Mouse (Mus musculus) right cerebral cortex, adult 2 months (tissue): ENCODE data around the gene 1700020N01Rik.

Source experiments
- DNase-seq, 2 experiments: peaks; one replicate each; pipeline ENCODE4 v3.0.0; 2021 to 2022; ENCODE audit warnings: low spot score in 2 of 2

Gene 1700020N01Rik

DNA sequence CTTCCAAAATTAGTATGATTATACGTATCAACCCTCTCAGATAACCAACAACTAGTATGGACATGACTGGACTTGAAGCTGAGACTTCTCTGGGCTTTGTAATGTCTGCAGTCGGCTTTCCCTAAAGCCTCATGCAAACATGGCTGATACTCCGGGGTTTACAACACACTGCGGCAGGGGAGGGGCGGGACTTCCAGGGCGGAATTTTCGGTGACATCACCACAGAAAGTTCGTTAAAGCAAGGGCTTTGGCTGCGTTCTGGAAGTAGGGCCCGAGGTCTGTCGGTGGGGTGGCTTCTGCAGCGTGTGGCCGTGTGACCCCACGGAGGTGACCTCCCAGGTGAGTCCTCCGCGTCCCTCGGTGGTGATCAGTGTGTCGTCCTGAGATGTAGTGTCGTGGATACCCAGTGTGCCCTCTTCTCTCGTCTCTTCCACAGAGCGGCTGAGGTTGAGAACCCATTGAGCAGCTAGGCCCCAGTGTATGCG, at the start of gene 1700020N01Rik:
TSS of gene 1700020N01Rik (plus strand) at position 250 of the 485 bp plus-strand sequence.
- no peak for DNase-seq

DNA sequence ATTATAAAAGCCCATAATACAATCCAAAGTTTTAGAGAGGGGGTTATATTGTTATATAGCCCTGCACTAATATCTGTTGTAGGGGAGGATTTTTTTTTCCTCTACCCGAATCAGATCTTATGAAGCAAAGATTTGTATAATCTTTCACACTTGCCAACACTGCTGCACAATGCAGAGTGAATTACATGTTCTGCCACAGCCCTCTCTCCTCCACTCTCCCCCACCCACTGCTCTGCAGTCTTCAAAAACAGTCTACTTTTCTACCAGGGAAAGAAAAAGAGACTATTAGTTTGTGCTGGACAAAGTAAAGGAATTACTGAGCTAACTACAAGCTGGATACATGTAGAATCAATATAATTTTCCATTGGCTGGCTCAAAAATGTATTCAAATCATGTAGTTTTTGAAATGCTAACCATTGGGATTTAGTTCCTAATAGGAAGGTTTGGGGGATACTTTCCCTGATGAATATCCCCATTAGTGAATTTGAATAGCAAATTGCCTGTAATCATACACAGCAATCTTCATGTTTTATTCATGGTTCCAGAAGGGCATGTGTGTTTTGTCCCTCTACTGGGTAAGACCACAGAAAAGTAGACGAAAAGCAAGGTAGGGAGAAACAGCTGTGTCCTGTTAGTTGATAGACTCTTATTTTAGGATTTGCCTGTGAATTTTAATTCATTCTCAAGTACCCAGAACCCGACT, 49.2 kb upstream of the 1700020N01Rik start:
- DNase-seq = no peak

DNA sequence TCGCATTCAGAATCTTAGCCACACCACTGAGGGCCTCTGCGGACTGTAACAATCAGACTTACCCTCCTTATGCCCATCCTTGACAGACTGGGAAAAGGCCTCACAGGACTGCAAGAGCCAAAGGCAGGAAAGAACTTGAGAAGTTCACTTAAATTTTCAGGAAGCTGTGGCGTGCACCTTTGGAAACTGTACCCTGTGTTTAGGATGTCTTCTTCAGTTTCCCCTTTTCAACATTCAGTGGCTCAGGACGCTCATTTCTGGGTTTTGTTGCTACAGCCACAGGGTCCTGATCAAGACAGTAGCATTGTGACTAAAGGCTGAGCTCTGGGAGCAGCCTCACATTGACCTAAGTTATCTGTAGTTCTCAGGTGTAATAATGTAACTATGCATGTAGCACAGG, 48.2 kb upstream of the 1700020N01Rik start:
- DNase-seq = no peak

DNA sequence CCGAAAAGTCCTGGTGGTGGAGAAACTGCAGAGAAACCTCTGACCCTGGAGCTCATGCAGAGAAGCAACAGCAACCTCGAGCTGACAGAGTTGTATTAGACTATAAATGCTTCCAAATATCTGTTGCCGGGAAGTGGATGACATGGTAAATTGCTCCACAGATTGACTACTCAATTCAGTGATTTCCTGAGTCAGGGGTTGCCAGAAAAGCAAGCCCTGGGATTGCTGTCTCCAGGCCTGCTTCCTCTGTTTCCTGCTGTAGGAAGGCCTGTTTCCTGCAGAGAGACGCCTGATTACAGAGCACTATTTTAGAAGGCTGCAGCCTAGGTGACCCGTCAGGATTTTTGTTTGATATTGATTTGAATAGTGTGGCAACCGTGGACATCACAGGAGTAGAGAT, 47.5 kb upstream of the 1700020N01Rik start:
- DNase-seq = no peak

DNA sequence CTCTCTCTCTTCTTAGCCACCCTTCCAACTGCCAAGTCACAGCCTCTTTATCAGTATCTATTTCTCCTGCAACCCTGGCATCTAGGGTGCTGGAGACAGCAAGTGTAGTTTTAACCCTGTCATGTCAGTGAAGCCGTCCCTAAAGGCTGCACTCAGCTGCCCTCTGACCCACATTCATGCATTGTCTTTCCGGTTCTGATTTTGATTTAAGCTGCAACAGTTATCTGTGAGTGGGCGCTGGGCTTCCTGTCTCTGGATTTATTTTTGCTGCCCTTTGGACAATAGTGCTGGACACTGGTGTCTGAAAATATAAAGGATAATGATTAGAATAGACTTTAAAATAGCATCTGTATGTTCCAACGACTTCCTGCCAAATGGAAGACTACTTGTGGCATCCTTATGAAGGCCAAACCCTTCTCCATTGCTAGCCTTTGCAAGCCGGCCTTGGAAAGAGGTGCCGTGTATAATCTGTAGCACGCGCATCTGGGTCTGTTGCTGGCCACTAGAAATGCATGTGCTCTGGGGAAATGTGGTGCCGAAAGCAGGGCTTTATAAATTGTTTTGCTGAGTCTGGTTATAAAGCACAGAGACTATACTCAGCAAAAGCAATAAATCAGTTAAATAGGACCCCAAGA, 44.0 kb upstream of the 1700020N01Rik start:
- no peak for DNase-seq

DNA sequence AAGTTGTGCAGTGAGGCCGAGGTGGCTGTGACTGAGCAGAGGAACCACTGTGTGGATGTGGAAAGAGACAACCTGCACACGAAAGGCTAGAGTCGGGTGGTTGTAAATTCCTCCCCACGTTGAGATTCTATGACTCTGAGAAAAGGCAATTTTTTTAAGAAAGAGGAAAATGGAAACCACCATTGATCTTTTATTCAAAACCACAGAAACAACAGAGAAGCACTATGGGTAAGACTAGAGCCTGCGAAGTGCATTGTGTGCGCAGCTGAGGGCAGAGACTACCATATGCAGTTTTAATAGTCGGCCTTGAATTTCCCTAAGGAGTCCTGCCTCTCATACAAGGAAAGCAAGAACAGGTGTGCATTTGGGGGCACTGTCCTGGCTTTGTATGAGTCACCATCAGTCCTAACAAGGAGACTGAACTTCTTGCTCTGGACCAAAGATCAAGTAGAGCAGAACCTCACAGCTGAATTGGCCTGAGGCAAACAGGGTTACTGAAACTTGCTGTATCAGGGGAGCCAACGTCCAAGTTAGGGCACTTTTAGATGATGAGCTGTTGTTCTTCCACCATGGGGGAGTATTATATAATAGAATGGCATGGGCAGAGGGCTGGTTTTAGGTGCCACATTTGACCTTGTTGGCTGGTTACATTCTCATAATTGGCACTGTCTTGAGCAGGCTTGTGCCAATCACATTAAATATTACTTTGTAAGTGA, 39.8 kb upstream of the 1700020N01Rik start:
- DNase-seq = no peak

DNA sequence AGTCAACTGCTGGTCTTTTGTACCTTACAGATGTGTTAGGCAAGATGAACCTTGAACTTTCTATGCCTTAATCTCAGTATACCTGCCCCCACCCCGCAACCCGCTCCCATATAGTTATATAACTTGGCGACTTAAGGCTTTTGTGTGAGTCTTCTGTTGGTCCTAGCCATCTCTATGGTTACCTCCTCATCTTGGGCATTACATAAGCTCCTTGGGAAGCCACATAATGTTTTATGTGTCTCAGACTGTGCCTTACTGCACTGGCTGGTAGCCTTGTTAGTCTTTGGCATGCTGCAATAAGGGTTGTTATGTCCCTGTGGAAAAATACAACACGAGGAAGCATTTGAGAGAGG, 39.3 kb upstream of the 1700020N01Rik start:
- no peak for DNase-seq

DNA sequence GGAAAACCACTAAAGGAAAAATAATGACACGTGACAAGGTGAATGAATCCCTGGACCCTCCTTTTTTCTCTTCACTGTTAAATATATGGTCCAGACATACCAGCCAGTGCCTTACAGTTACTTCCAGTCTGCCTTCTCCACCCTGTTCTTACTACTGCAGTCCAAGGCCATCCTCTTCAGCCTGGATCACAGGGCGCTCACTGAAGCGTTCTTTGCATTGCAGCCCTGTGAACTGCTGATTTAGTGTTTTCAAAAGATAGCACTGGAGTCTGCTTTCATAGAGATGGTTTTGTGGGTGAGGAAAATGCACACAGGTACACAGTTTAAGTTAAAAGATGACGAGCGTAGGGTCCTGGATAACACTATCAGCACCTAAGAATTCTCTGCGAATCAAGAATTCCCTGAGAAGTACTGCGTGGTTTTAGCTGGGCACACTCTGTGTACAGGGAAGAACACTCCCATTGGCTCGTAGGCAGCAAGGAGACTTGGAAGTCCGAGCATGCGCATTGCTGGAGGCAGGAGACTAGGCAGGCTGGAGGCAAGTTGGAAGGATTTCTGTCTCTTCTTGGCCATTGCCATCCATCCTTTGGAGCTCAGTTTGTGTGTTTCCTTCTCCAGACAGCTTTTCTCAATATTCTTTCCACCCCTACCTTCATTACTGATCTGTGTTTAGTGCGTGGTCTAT, 37.9 kb upstream of the 1700020N01Rik start:
- DNase-seq = no peak

DNA sequence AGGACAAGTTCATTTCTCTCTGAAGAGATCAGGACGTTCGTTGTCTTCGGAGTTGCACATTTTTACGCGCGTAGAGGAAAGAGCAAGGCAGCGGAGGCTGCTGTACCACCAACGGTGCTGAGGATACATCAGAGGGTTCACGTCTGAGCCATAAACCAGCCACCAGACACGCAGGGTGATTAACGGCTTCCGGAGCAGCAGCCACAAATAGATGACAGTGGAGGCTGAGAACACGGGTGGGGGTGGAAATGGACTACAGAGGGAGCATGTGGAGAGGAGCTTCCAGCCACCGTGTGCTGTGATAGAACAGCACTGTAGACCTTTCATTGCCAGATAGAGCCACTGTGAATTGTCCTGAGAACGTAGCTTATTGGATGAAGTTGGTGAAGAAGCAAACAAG, 33.2 kb upstream of the 1700020N01Rik start:
- no peak for DNase-seq

DNA sequence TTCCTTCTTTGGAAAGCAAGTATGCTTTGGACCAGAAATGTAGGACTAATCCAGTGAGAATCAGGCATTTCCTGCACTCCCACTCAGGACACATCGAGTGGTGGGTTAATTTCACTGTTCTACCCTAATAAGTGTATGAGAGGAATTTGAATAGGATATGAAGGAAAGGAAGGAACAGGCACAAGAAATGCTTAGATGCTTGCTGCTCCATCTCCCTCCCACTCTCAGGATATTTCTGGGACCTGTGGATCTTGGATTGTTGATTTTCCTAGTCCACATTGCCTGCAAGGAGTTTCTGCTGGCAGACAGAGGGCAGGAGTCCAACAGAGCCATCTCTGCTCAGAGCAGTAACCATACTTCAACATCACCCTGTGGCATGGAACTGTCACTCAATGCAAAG, 31.8 kb upstream of the 1700020N01Rik start:
- peak in 1 of 2 experiments; percentile 31 for DNase-seq

DNA sequence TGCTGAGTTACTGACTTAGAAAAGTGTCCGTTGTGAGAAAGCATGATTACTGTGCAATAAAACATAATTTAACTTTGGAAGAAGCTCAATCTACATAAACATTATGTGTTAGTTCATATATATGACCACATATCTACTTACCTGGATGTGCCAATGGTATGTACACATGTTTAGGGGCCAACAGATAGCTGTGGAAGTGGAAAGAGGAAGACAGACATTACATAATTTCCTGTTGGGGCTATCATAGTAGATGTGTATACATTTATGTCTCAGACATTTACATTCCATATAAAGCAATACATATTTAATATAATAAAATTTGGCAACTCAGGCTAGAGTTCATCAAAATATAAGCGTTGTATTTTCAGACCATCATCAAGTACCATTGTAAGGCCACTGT, 29.5 kb upstream of the 1700020N01Rik start:
- DNase-seq = no peak

DNA sequence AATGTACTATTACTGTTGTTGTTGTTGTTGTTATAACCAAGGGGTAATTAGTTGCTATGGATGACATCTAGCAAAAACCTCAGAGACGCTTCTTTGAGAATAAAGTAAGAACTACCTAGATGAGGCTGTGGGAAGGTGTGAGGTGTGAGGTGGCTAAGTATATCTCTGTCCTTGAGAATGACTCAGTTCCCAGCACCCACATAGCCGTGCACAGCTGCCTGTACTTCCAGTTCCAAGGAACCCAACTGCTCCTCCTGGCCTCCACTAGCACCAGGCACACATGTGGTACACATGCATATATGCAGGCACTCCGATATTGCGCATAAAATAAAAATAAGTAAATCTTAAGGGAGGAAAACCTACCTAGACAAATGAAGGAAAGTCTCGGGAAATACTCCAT, 28.8 kb upstream of the 1700020N01Rik start:
- DNase-seq = peak in 1 of 2 experiments; percentile 39

DNA sequence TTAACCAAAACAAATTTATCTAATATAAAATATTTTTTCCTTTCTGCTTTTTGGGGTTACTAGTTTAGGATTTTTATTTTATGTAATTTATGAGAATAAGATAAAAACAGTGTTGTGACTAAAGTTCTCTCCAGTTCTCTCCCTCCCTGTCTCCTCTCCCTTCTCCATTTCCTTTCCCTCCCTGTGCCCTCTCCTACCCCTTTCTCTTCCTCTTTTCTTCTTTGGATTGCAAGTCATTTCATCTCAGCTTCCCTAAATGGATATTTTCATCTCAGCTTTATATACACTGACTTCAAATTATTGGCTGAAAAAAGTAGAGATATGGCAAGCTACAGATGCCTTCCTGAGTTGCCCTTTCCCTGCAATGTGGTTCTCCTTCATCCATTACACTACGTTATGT, 26.9 kb upstream of the 1700020N01Rik start:
- DNase-seq = no peak

DNA sequence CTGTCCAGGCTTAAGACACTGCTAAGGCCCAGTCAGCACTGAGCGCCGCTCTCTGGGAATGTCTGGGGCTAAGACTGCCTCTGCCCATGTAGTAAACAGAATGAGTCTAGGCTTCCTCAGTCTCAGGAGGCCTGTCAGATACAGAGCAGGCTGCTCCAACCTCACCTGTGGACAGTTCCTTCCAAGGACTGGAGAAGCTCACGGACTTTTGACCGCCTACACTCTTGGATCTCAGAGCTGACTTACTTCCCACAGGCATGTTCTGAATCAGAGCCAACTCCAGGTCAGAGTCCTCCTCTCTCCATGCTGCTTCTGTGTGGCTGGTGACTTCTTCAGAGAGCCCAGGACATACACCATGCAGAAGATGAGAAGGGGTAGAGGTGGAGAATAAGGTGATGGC, 21.3 kb upstream of the 1700020N01Rik start:
- no peak for DNase-seq

DNA sequence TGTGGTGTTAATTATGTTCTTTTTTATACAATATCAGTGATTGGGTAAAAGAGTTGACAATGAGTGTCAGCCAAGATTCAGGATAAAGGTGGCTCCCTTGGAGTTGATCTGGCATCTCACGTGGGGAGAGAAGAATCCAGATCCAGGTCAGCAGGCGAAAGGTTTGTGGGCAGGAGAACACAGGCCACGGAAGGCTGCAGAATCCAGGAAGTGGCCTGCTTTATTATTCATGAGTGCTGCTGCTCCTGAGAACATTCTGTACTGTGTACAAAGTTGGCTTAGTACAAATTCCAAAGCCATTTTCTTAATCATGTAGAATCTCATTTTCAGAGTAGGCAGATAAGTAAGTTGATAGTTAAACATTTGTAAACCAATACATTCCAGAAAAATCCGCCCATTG, 19.2 kb upstream of the 1700020N01Rik start:
- no peak for DNase-seq

DNA sequence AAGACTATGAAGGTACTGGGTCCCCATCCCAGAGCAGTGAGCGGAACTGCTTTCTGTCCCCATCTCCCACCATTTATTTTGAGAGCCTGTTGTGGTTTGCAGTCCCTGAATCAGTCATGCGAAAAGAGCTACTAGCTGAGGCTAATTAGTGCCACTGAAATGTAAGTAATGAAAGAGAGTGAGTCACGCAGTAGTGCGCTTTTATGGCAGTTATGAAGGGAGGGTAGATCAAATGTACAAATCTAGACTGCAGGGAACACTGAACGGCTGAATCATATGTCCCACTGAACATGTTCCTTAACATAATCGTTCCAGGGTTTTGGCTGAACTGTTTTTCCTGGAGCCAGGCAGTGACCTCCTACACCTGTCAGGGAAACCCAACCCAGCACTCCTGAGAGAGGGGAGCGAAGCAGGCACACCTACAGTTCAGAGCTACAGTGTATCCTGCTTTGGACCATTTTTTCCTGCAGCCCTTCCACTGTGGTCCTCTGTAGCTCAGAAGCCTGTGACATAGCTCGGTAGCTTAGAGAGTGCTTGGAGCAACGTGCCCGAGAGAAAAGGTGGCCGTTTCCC, 17.1 kb upstream of the 1700020N01Rik start:
- DNase-seq = no peak

DNA sequence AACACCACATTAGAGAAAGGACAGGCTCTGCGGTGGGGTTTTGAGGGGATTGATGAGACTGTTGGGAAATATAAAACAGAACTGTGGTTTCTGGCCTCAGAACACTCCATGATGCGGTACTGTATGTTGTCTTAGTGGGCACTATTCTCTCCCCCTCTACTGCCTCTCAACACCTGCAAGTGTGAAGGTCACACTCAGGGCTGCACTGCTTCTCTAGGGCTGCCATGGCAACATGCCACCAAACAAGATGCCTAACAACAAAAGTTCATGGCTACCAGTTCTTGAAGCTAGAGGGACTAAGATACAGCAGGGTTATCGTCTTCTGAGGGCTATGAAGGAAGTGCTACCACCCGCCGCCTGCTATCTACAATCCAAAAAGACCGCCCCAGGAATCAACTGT, 15.1 kb upstream of the 1700020N01Rik start:
- no peak for DNase-seq

DNA sequence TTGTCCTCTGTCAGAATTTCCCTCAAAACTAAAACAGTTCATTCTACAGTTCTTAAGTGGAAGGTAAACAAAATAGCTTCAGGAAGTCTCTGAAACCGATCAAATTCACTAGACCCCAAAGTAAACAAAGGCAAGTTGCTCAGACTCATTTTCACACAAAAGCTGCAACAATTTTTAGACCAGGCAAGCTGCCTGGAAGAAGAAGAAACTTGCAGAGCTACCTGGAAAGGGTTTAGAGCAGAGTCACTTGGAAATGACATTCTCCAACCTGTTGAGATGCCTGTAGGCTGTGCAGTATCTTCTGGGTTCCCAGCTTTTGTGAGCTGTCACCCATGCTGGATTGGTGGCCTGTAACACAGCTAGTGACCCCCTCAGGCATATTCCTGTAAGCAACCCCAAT, 11.4 kb upstream of the 1700020N01Rik start:
- DNase-seq = no peak

DNA sequence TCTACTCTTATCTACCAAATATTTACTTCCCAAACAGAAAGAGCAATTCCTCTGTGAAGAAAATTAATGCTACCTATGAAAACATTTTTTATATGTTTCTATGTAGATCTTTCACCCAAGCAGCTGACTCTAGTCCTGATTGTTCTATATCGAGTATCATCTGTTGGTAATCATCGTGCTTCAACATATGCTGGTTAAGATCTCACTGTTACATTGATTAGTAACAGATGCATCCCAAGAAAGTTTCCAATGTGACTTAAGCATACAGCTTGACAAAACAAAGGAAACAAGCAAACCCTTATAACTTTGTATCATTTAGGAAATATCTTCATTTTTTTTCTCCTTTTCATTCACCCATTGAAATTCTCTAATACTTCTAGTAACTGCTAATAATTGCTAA, 5.9 kb upstream of the 1700020N01Rik start:
- DNase-seq = no peak

DNA sequence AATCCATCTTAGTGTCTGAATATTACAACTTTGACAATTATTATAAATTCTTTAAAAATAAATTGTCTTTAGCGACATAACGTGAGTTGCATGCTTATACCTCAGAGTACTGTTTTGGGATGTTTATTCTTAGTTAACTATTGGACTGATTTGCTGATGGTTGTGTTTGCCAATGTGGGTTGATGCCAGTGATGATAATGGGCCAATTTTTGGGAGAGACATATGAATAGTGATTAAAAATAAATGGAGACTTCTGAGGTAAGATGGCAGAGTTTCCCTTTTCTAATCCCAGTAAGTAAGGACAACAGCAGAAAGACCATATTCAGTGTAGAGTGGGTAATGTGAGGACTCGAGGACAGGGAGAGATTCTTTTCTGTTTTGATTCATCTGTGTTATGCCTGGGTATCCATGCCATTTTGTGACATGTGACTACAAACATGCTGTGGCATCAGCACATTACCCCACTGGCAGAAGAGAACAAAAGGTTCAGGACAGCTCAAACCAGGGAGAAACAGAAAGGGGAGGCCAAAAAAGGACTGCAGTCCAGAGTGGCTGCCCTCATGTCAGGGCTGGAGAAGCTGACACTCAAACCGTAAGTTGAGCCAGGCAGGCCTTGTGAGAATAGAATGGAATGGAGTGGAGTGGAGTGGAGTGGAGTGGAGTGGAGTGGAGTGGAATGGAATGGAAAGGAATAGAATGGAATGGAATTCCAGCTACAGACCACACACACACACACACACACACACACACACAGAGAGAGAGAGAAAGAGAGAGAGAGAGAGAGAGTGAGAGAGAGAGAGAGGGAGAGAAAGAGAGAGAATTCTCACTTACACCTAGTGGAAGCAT, 4.7 kb upstream of the 1700020N01Rik start:
- no peak for DNase-seq

DNA sequence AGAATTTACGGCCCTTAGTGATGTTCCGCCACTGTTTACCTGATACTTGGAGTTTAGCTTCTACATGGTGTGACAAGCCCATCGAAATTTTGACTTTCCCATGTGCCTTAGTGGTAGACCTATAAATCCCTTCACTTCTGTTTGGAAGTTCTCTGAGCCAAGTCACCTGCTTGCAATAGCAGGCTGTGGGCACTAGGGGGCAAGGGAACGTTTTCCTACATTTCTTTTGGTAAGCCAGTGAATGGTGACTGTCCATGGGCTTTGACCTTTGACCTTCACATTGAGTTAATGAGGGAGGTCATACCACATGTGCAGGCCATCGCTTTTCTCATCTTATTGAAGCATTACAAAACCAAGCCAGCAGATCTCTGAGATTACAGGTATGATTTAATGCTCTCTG, 8.0 kb downstream of the 1700020N01Rik start:
- DNase-seq = peak; percentile 64 to 75
